Mouse (Mus musculus) large intestine, adult 2 months (tissue): Measurements from ENCODE around the gene AI854703. TPM values are rescaled to one million over a fixed set of nuclear protein-coding genes. Genes with fewer than 3 reads are reported as not detected.

Experiments used
- DNase-seq: peaks from one replicate; pipeline ENCODE4 v3.0.0-alpha.2; 2012; ENCODE audit warnings: low read depth, low spot score
- WGBS: fragments of 180-500 bp; shearing (Covaris S2); methylation state at CpG from one replicate; pipeline ENCODE4 v1.1.7; 2018; 5-methylcytosine and 5-hydroxymethylcytosine counted together
- polyA plus RNA-seq: library from polyadenylated mRNA; depleted of rRNA; stranded (reverse); fragments of >200 nt; gene quantifications from 2 replicates; pipeline ENCODE4 v1.2.3, GENCODE M21; 2012

Gene AI854703
- polyA plus RNA-seq, 1 experiment = 0.63 TPM

- no peak for DNase-seq
These were observed 20.4 kb downstream of the AI854703 start, which contains the start of gene Gimap8 for GRCm38 (mm10) chr6:48646995-48647394. Gene Gimap8 (plus strand): TSS chr6:48647234.

GRCm38 (mm10) chr6:48647611-48648010, 21.0 kb downstream of the AI854703 start:
- WGBS = 65% methylated on average over 2 of the region's 2 CpGs
- no peak for DNase-seq

More at GRCm38 (mm10) chr6:48646995-48647394, 20.4 kb downstream of the AI854703 start, which contains the start of gene Gimap8:
- WGBS = 11% methylated on average over 3 of the region's 3 CpGs

GRCm38 (mm10) chr6:48648779-48649178, 22.2 kb downstream of the AI854703 start:
- no peak for DNase-seq
- WGBS = 89% methylated on average over 4 of the region's 4 CpGs

DNA sequence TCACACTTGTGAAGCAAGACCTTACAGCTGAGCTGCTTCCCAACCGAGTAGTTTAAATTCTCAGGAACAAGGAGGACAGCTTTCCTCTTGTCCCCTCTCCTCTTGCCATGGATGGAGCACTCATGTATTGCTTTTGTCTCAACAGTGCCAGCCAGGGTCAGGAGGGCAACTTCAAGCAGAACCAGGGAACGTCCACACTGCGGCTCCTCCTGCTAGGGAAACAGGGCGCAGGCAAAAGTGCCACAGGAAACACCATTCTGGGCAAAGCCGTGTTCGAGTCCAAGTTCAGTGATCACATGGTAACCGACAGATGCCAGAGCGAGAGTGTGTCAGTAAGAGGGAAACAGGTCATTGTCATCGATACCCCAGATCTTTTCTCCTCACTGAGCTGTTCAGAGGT, 23.5 kb downstream of the AI854703 start:
- 91% methylated on average over 9 of the region's 9 CpGs for WGBS
- DNase-seq = no peak

- DNase-seq = no peak
- WGBS = 83% methylated on average over 5 of the region's 5 CpGs
These were observed 32.2 kb downstream of the AI854703 start for GRCm38 (mm10) chr6:48658721-48659120.

GRCm38 (mm10) chr6:48664750-48665149, 38.2 kb downstream of the AI854703 start:
- DNase-seq = no peak
- 57% methylated on average over 4 of the region's 4 CpGs for WGBS

DNA sequence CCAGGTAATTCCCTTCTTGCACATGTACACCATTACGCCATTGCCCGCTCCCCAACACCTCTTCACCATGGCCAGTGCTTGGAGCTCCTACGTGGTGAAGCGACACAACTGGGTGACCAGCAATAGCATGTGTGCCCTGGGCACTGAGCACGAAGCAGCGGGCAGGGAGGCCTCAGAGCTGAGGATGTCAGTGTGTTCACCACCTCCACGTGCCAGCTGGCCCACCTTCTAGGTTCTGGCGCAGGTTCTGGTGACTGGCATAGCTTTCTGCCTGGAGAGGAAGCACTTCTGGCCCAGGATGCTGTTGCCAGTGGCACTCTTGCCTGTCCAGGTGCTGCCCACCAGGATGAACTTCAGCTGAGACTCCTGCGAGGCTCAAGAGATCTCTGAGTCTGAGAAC, 38.9 kb downstream of the AI854703 start:
- 95% methylated on average over 9 of the region's 9 CpGs for WGBS
- DNase-seq = no peak

DNA sequence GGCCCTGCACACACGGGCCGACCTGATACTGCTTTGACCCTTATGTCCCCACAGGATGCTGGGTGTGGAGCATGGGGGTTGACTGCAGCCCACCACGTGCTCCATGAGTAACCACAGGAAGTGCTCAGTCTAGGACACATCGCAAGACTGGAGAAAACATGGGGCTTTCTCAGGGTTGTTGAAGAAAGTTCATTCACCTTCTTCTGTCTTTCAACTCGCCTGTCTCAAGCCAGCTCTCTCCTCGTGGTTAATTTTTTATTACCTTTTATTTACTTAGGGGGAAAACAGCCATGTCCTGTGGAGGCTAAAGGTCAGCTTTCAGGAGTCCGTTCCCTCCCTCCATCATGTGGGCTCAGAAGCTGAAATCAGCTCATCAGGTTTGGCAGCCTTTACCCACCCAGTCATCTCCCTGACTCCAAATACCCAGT, 39.6 kb downstream of the AI854703 start:
- WGBS = 9% methylated on average over 7 of the region's 7 CpGs
- DNase-seq = no peak

- DNase-seq = no peak
These were observed 41.5 kb downstream of the AI854703 start for GRCm38 (mm10) chr6:48668022-48668421.

DNA sequence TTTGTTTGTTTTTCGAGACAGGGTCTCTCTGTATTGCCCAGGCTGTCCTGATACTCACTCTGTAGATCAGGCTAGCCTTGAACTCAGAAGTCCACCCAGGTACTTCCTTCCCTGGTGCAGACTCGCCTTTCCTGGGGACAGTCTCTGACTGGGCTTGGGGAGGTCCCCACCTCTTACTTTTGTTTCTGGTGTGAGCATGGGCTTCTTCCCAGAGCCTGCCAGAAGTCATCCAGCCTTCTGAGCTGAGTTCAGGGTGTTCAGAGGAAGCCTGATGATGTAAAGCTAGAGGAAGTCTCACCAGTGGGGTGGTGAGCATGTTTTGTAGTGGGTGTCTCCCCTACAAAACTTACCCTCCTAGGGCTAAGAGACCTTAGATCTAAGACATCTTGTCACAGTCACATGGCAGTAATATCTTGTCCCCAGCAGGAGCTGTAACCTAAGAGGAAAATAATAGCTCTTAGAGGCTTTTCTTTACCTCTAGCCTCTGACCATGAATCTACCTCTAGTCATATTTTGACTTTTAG, 42.9 kb downstream of the AI854703 start:
- DNase-seq = no peak
- WGBS = 55% methylated on average over 2 of the region's 2 CpGs

DNA sequence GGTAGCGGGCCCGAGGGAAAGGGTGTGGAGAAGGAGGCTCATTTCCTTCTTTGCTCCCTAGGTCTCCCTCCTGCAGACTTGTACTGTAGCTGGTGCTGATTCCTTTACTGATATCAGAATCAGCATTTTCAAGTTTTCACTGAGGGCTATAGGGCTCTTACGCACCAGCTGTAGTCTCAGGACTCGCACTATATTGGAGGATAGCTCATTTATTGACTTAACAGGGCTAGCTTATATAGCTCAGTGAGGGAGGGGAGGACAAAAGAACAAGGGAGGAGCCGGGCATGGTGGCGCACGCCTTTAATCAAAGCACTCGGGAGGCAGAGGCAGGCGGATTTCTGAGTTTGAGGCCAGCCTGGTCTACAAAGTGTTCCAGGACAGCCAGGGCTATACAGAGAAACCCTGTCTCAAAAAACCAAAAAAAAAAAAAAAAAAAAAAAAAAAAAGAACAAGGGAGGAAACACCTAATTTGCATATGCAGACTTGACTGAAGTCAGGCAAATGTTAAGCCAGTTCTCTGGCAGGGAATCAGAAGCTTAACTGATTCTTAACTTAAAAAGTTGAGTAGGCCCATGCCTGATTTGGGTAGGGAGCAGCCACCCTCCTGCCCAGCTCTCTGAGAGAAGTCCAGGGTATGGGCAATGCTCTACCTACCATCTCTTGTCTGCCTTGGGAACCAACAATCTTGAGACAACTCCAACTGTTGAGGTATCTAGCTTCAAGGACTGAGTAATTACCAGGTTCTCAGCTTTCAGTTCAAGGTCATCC, 47.9 kb downstream of the AI854703 start:
- DNase-seq = no peak
- WGBS = 66% methylated on average over 9 of the region's 9 CpGs

- 22% methylated on average over 10 of the region's 10 CpGs for WGBS
- no peak for DNase-seq
These were observed 48.9 kb downstream of the AI854703 start for GRCm38 (mm10) chr6:48675400-48675930.

DNA sequence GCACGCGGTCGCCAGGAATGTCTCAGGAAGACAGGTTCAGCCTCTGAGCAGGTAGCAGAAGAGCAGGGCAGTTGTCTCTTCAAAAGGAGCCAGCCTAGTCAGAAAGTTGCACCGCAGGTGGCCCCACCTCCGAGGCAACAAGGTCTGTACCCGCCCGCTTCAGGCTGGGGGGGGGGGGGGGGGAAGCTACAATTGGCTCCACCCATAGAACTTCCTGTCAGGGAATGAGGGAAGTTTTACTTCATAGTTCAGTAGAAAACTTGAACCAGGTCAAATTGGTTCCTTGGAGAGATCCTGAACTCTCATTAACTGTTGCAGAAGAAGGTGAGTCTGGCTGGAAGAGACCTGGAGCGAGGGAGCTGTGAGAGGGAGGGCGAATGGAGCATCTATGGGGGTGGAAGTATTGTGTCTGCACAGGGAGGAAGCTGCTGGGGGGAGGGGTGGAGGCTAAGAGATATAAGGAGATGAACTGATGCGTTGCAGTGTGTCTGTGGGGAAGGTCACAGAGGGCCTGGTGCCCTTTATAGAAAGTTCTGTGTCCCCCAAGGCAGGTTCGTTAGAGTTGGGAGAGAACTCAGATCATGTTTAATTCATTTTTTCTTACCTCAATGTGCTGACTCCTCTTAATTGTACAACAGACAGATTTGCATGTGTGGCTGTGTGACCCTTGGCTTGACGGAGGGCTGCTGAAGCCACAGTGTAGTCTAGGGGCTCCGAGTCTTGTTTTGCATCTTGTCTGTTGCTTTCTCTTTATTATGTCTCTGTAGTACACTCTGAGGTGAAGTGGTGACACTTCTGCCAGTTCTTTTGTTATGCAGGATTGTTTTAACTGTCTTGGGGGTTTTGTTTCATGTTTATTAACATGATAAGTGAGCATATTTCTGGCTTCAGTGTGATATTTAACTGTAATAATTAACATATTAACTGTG, 49.6 kb downstream of the AI854703 start, which contains the start of gene Gimap9:
Gene Gimap9, plus strand, starts transcription at position 199 of the 929 bp plus-strand sequence.
- peak; percentile 33 for DNase-seq
- 14% methylated on average over 13 of the region's 13 CpGs for WGBS

DNA sequence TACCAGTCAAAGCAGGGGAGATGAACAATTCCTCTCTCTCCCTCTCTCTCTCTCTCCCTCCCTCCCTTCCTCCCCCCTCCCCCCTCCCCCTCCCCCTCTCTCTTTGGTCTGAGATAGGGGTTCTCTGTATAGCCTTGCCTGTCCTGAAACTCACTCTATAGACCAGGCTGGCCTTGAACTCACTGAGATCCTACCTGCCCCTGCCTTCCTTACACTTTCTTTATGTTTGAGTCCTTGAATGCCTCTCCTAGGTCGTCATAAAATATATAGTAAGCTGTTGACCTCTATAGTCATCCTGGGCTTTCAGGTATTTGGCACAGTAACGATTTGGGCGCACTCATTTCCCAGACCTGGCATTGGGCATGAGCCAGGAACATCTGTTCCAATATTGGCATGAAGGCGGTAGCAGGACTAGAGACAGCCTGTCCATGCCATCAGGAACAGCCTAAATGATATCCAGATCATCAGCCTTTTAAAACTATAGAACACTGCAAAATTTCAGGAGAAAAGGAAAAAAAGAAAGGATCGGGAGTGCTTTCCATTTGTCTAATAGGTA, 50.4 kb downstream of the AI854703 start:
- DNase-seq = no peak
- 48% methylated on average over 5 of the region's 5 CpGs for WGBS

- no peak for DNase-seq
- WGBS = 90% methylated on average over 17 of the region's 17 CpGs
These were observed 51.2 kb downstream of the AI854703 start for GRCm38 (mm10) chr6:48677492-48678345.

DNA sequence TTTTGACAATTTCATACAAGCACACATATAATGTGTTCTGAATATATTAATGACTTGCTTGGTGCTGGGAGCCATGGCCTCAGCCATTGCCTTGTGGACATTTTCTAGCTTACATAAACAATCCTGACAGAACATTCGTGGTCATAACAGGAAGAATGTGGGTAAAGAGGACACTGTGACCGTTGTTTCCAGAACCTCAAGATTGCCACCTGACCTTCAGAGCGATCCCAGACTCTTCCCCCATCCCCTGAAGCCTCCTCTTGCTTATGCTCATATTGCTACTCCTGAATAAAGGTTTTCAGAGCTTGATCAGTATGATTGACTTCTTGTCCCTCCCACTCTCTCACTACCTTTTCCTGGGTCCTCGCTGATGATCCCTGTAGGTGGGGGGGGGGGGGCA, 51.8 kb downstream of the AI854703 start:
- WGBS = 59% methylated on average over 4 of the region's 4 CpGs
- no peak for DNase-seq

- no peak for DNase-seq
- 80% methylated on average over 6 of the region's 6 CpGs for WGBS
These were observed 53.1 kb downstream of the AI854703 start for GRCm38 (mm10) chr6:48679701-48680100.

GRCm38 (mm10) chr6:48680421-48680820, 53.9 kb downstream of the AI854703 start:
- DNase-seq = no peak
- WGBS = 82% methylated on average over 5 of the region's 5 CpGs
